Mouse (Mus musculus) Muller cell, postnatal 12 days (primary cell): Measurements from ENCODE around the gene Slco1c1.
"Not testable (repeated sequence)": the region's sequence is repeated elsewhere in the genome, so short reads cannot be mapped to it uniquely, and the experiment has no call there.

Experiments
- DNase-seq: peaks from one replicate; pipeline ENCODE4 v3.0.0-alpha.2; 2015; ENCODE audit errors: inconsistent ontology term

Slco1c1 gene

GRCm38 (mm10) chr6:141584791-141585403, 60.7 kb downstream of the Slco1c1 start:
- no peak for DNase-seq

- DNase-seq, result no peak
Observed at GRCm38 (mm10) chr6:141590002-141590401, 65.8 kb downstream of the Slco1c1 start.

DNA sequence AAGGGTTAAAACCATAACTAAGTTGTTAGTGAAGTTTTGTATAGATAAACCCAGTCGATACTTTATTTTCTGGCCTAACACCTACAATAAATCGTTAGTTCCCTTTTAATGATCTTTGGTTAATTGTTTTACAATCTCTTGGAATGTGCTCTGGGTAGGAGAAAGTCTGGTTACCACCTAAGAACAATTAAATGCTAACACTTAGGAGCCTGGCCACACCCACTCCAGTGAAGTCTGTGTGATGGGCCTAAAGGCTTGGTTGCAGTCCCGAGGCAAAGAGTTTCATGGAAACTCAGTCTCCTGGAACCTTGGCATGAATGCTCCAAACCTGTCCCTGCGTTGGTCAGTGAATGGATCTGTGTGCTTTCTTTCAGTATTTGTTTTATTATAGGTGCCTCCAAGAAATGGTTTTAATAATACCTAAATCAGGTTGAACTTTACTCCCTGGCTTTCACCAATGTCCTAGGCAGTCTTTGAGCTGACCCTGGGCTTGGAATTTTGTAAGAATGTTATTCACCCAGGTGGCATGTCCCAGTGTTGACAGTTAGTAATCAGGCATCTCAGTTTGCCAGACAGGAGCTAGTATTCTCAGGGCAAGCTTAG, 66.5 kb downstream of the Slco1c1 start:
- DNase-seq, result not testable (repeated sequence)

DNA sequence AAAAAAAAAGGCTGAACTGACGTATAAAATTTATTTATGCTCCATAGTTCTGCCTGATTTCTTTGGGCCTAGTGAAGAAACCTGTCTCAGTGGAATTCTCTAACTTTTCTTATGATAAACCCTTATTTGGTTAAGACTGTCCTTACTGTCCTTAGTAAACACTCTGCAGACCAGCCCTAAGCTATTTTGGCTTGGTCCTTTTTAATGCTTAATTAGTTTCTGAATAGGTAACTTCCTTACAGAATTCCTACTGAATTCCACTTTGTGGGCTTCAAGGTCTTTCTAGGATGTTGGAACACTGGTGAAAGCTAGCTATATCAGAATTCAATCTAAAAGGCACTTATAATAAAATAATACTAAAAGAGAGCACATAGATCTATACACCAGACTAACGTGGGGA, 71.9 kb downstream of the Slco1c1 start:
- no peak for DNase-seq

GRCm38 (mm10) chr6:141597037-141597436, 72.9 kb downstream of the Slco1c1 start:
- DNase-seq, result no peak

DNA sequence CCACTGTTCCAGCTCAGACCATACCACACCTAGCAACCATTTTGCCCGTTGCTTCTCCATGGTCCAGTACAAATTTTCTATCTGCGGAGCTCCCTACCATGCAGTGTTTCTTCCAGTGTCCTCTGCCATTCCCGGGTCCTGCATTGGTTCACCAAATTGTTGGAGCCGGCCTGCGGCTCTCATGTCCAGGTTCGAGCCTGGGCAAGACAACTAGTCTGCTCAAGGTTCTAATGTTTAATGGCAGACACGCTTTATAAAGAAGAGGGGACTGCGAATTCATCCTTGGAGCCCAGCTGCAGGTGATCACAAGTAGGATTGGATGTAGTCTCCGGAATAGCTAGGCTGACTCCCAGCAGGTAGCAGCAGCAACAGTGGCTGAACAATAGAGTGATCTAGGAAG, 76.8 kb downstream of the Slco1c1 start:
- DNase-seq, result no peak

DNA sequence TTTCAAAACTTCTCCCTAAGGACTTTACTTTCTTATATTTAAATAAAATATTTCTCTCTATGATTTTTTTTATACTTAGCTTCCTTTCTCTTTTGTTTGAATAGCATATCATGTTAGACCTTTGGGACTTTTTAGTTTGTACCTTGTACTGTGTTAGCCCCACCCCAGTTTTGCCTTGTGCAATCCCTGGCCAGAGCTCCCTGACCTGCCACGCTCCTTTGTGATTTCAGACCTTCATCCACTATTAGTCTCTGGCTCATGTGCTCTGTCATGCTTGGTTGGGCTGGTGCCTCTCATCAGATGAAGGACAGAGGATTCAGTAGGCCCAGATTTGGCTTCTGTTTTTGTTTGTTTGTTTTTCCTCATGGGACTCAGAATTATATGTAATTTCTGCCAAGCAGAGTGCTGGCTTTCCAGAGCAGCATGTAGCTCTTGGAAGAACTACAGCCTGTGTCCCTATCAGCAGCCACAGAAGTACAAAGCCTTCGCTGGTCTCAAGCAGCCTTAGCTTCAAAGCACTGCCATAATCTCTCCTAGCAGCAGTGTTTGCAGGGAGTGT, 86.6 kb downstream of the Slco1c1 start:
- DNase-seq, result no peak

GRCm38 (mm10) chr6:141614017-141614416, 89.8 kb downstream of the Slco1c1 start:
- no peak for DNase-seq

DNA sequence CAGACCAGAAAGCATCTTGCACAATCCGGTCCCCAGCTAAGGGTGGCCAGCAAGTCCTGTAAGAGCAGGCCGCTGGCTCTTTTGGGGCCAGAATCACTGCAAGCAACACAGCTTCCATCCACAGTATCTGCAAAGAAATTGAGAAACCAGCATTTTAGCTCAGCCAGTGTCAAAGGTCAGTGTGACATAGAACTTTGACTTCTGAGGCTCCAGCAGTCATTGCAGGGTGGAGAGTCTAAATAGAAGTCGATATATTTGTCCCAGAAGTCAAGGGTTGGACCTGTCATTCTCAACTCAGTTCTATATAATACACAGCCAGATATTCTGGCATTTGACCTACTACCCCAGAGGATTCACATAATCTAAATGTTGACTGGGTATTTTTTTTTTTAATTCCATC, 91.2 kb downstream of the Slco1c1 start:
- no peak for DNase-seq
